Mouse (Mus musculus): ENCODE measurements around the gene Pck1. TPM values are rescaled to one million over a fixed set of nuclear protein-coding genes. Genes with fewer than 3 reads are reported as not detected.

The Pck1 gene
- total and polyA plus RNA-seq, 2 experiments: 240 to 2,488 TPM

- TF ChIP-seq POLR2A (IDR thresholded peaks at IDR 0.05; ENCODE audit: extremely low read depth, insufficient read depth, low read length): peak; percentile 93; the same call in 1 of the 2 replicates
- peak; percentile 48; the same call in 1 of the 2 replicates for TF ChIP-seq CTCF (IDR thresholded peaks at IDR 0.05; ENCODE audit: low read depth, low read length)
- Histone ChIP-seq H3K27ac (replicated peaks; ENCODE audit: insufficient read depth, low read depth, low read length) (peak overlapping the region; percentile 47), H3K9ac (ENCODE audit: low read depth, low read length) (peak overlapping the region; percentile 73), H3K27me3 (ENCODE audit: control insufficient read depth, insufficient read depth, low read length) (no peaks in the 10 kb centered on the region), H3K79me2 (ENCODE audit: control insufficient read depth, insufficient read depth, low read length) (no peaks in the 10 kb centered on the region; the same call in 1 of the 2 replicates), H3K36me3 (ENCODE audit: control insufficient read depth, insufficient read depth, low read length) (peaks cover 32% of the 10 kb centered on the region), H3K4me3 (ENCODE audit: insufficient read depth, low read depth, low read length) (peak overlapping the region; percentile 60), H3K4me1 (ENCODE audit: control insufficient read depth, insufficient read depth, low read length) (peaks cover 22% of the 10 kb centered on the region)
- no peak for DNase-seq (ENCODE audit: extremely low read depth, low read depth, low spot score)
- WGBS: 27% methylated on average over 10 of the region's 10 CpGs
Measured at GRCm38 (mm10) chr2:173153266-173153665, 418 bp downstream of the Pck1 start.

- TF ChIP-seq POLR2A (IDR thresholded peaks at IDR 0.05; ENCODE audit: extremely low read depth, insufficient read depth, low read length) (peak; percentile 85), CTCF (IDR thresholded peaks at IDR 0.05; ENCODE audit: low read depth, low read length) (peak; percentile 26; the same call in 1 of the 2 replicates)
- peak overlapping the region; percentile 47 for H3K27ac ChIP-seq (replicated peaks; ENCODE audit: insufficient read depth, low read depth, low read length)
- peak overlapping the region; percentile 73 for H3K9ac ChIP-seq (ENCODE audit: low read depth, low read length)
- DNase-seq (ENCODE audit: extremely low read depth, low read depth, low spot score): peak; percentile 48
- no peaks in the 10 kb centered on the region; the same call in 1 of the 2 replicates for H3K79me2 ChIP-seq (ENCODE audit: control insufficient read depth, insufficient read depth, low read length)
- no peaks in the 10 kb centered on the region for H3K27me3 ChIP-seq (ENCODE audit: control insufficient read depth, insufficient read depth, low read length)
- WGBS: 27% methylated on average over 13 of the region's 13 CpGs
- H3K4me1 ChIP-seq (ENCODE audit: control insufficient read depth, insufficient read depth, low read length): peaks cover 13% of the 10 kb centered on the region
- peaks cover 32% of the 10 kb centered on the region for H3K36me3 ChIP-seq (ENCODE audit: control insufficient read depth, insufficient read depth, low read length)
- H3K4me3 ChIP-seq (ENCODE audit: insufficient read depth, low read depth, low read length): peak overlapping the region; percentile 60
Measured at GRCm38 (mm10) chr2:173154513-173154912, 1.7 kb downstream of the Pck1 start.

GRCm38 (mm10) chr2:173154962-173155361, 2.1 kb downstream of the Pck1 start:
- peak overlapping the region; percentile 73 for H3K9ac ChIP-seq (ENCODE audit: low read depth, low read length)
- H3K4me3 ChIP-seq (ENCODE audit: insufficient read depth, low read depth, low read length): peak overlapping the region; percentile 60
- H3K27me3 ChIP-seq (ENCODE audit: control insufficient read depth, insufficient read depth, low read length): no peaks in the 10 kb centered on the region
- peak; percentile 29; the same call in 1 of the 2 replicates for TF ChIP-seq CTCF (IDR thresholded peaks at IDR 0.05; ENCODE audit: low read depth, low read length)
- TF ChIP-seq POLR2A (IDR thresholded peaks at IDR 0.05; ENCODE audit: extremely low read depth, insufficient read depth, low read length): peak; percentile 88
- H3K27ac ChIP-seq (replicated peaks; ENCODE audit: insufficient read depth, low read depth, low read length): peak overlapping the region; percentile 47
- 43% methylated on average over 14 of the region's 14 CpGs for WGBS
- no peaks in the 10 kb centered on the region; the same call in 1 of the 2 replicates for H3K79me2 ChIP-seq (ENCODE audit: control insufficient read depth, insufficient read depth, low read length)
- DNase-seq (ENCODE audit: extremely low read depth, low read depth, low spot score): peak; percentile 51
- peaks cover 11% of the 10 kb centered on the region for H3K4me1 ChIP-seq (ENCODE audit: control insufficient read depth, insufficient read depth, low read length)
- H3K36me3 ChIP-seq (ENCODE audit: control insufficient read depth, insufficient read depth, low read length): peaks cover 32% of the 10 kb centered on the region

- 31% methylated on average over 10 of the region's 10 CpGs for WGBS
- peak overlapping the region; percentile 60 for H3K4me3 ChIP-seq (ENCODE audit: insufficient read depth, low read depth, low read length)
Measured at GRCm38 (mm10) chr2:173155907-173156306, 3.1 kb downstream of the Pck1 start.

GRCm38 (mm10) chr2:173156923-173157322, 4.1 kb downstream of the Pck1 start:
- 62% methylated on average over 13 of the region's 13 CpGs for WGBS
- H3K79me2 ChIP-seq (ENCODE audit: control insufficient read depth, insufficient read depth, low read length): no peaks in the 10 kb centered on the region; the same call in 1 of the 2 replicates
- peaks cover 4% of the 10 kb centered on the region; the same call in 1 of the 2 replicates for H3K4me1 ChIP-seq (ENCODE audit: control insufficient read depth, insufficient read depth, low read length)
- TF ChIP-seq POLR2A (IDR thresholded peaks at IDR 0.05; ENCODE audit: extremely low read depth, insufficient read depth, low read length) (peak; percentile 76; the same call in 1 of the 2 replicates), CTCF (IDR thresholded peaks at IDR 0.05; ENCODE audit: low read depth, low read length) (peak; percentile 25; the same call in 1 of the 2 replicates)
- H3K9ac ChIP-seq (ENCODE audit: low read depth, low read length): peak overlapping the region; percentile 73
- peak overlapping the region; percentile 54 for H3K27ac ChIP-seq (replicated peaks; ENCODE audit: insufficient read depth, low read depth, low read length)
- DNase-seq (ENCODE audit: extremely low read depth, low read depth, low spot score): no peak
- peaks cover 32% of the 10 kb centered on the region for H3K36me3 ChIP-seq (ENCODE audit: control insufficient read depth, insufficient read depth, low read length)
- peak overlapping the region; percentile 60 for H3K4me3 ChIP-seq (ENCODE audit: insufficient read depth, low read depth, low read length)
- no peaks in the 10 kb centered on the region for H3K27me3 ChIP-seq (ENCODE audit: control insufficient read depth, insufficient read depth, low read length)

More at GRCm38 (mm10) chr2:173155907-173156306, 3.1 kb downstream of the Pck1 start:
- Histone ChIP-seq H3K27me3 (ENCODE audit: control insufficient read depth, insufficient read depth, low read length) (no peaks in the 10 kb centered on the region), H3K9ac (ENCODE audit: low read depth, low read length) (peak overlapping the region; percentile 73), H3K27ac (replicated peaks; ENCODE audit: insufficient read depth, low read depth, low read length) (peak overlapping the region; percentile 54), H3K4me1 (ENCODE audit: control insufficient read depth, insufficient read depth, low read length) (peaks cover 11% of the 10 kb centered on the region), H3K79me2 (ENCODE audit: control insufficient read depth, insufficient read depth, low read length) (no peaks in the 10 kb centered on the region; the same call in 1 of the 2 replicates), H3K36me3 (ENCODE audit: control insufficient read depth, insufficient read depth, low read length) (peaks cover 32% of the 10 kb centered on the region)
- peak; percentile 85; the same call in 1 of the 2 replicates for TF ChIP-seq POLR2A (IDR thresholded peaks at IDR 0.05; ENCODE audit: extremely low read depth, insufficient read depth, low read length)
- peak; percentile 22; the same call in 1 of the 2 replicates for TF ChIP-seq CTCF (IDR thresholded peaks at IDR 0.05; ENCODE audit: low read depth, low read length)
- DNase-seq (ENCODE audit: extremely low read depth, low read depth, low spot score): peak; percentile 62

GRCm38 (mm10) chr2:173157376-173157775, 4.5 kb downstream of the Pck1 start:
- Histone ChIP-seq H3K79me2 (ENCODE audit: control insufficient read depth, insufficient read depth, low read length) (no peaks in the 10 kb centered on the region; the same call in 1 of the 2 replicates), H3K4me1 (ENCODE audit: control insufficient read depth, insufficient read depth, low read length) (no peaks in the 10 kb centered on the region), H3K9ac (ENCODE audit: low read depth, low read length) (peak overlapping the region; percentile 73), H3K27me3 (ENCODE audit: control insufficient read depth, insufficient read depth, low read length) (no peaks in the 10 kb centered on the region), H3K27ac (replicated peaks; ENCODE audit: insufficient read depth, low read depth, low read length) (peak overlapping the region; percentile 54), H3K36me3 (ENCODE audit: control insufficient read depth, insufficient read depth, low read length) (peaks cover 32% of the 10 kb centered on the region), H3K4me3 (ENCODE audit: insufficient read depth, low read depth, low read length) (peak overlapping the region; percentile 60)
- DNase-seq (ENCODE audit: extremely low read depth, low read depth, low spot score): peak; percentile 67
- WGBS: 25% methylated on average over 4 of the region's 4 CpGs
- 0 out of 2 replicates have a peak, but pooled peaks have one; percentile 25 for TF ChIP-seq POLR2A (IDR thresholded peaks at IDR 0.05; ENCODE audit: extremely low read depth, insufficient read depth, low read length)
- no peak for TF ChIP-seq CTCF (IDR thresholded peaks at IDR 0.05; ENCODE audit: low read depth, low read length)

Data from liver, adult 2 months (tissue).